In genomic region chr5:49350126-49350909, GRCm38 (mm10) we compare ENCODE assay signal across 8 mouse cellular contexts.
A peak's percentile ranks its signal among the peaks of the same experiment; 100 is the strongest.
DNase-seq lines count a peak whose midpoint lies in the region; ATAC-seq lines count a peak whose summit lies in the region.

No protein-coding gene starts in this region.

- peak; percentile 79 for DNase-seq in 3T3-L1 (ENCODE audit: low read depth, low spot score)
- peak; percentile 20 for DNase-seq in MN1 (ENCODE audit: low spot score)
- DNase-seq in cerebellum, postnatal 14 days: peak; percentile 63 to 74
- peak; percentile 4 for DNase-seq in large intestine, adult 2 months (ENCODE audit: low read depth, low spot score)
- DNase-seq in lung, postnatal 25 days (ENCODE audit: low spot score): peak; percentile 12
- peak; percentile 44 for DNase-seq in right cerebral cortex, postnatal 25 days

- peak; percentile 71 to 76 for ATAC-seq in hematopoietic stem cell, adult 5-6 weeks (replicated peaks in 1 of 2; ENCODE audit: insufficient read depth in 1 of 2, low FRiP score in 2 of 2, low TSS enrichment in 1 of 2, low read depth in 1 of 2, poor library complexity in 2 of 2, severe bottlenecking in 2 of 2)
- no peak for ATAC-seq in inflammation-experienced regulatory T-cells, adult 6 months

- WGBS in large intestine, adult 2 months: 23% methylated on average over 4 of the region's 4 CpGs

Comparison
In these comparisons a context has a peak if more than half of its experiments do, and no peak if none do; other contexts are left out.
1. DNase-seq: peak in every context shown above with its lines; median percentile 79 in 3T3-L1; 68 in cerebellum, postnatal 14 days; 44 in right cerebral cortex, postnatal 25 days; 20 in MN1; 12 in lung, postnatal 25 days; 4 in large intestine, adult 2 months.